Mouse (Mus musculus): Measurements from ENCODE around the gene Arhgap22. TPM values are rescaled to one million over a fixed set of nuclear protein-coding genes. Genes with fewer than 3 reads are reported as not detected.
A peak's percentile ranks its signal among the peaks of the same experiment; 100 is the strongest.

Arhgap22 gene
- total RNA-seq, 2 experiments from 2014 or later, result 7.5 to 12.0 TPM

DNA sequence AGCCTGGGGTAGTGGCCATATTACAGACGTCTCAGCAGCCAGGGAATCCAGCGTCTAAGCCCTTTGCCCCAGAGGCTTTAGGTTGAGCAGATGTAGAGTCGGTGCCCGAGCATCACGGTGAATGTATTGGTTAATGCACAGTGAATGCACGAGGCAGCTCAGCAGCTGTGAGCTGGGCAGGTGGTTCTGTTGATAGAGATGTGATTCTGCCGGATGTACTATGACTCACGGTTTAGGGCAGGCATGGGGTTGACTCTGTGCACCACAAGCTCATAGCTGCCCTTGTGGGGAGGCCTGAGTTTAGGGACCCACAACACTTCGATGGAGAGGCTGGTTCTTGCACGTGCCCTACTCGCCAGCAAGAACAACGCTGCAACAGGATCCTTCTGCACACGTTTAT lies 51.0 kb downstream of the Arhgap22 start:
- no peak for DNase-seq (ENCODE audit: low spot score in 2 of 2)

DNA sequence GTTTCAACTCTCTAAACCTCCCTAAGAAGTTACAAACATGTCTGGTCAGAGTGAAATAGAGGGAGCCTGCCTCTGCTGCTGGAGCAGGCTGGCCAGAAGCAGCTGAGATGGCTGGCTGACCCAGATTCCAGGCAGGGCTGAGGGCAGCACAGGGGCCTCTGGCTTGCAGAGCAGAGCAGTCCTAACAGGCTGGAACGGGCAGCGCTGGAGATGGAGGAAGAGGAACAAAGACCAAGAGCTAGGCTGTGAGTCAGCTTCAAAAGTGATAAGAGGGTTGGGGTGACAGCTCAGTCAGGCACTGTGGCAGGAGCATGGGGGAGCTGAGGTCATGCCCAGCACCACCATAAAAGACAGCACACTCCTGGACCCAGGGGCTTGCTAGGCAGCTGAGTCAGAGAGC lies 62.4 kb downstream of the Arhgap22 start:
- no peak for DNase-seq (ENCODE audit: low spot score in 2 of 2)

DNA sequence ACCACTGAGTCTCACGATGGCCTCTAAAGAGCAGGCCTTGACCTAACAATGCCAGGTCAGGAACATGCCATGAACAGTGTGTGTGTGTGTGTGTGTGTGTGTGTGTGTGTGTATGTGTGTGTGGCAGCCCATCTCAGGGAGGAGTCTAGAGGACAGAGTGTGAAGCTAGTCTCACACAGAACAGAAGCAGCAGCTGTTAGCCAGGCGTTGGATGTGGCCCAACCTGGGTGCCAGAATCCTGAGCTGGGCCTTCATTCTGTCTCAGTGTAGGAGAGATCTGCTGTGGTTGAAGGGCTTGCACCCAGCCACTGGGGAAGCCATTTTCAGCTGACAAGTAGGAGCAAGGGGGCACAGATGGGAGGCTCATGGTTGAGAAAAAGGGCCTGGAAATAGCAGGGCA lies 64.5 kb downstream of the Arhgap22 start:
- no peak for DNase-seq (ENCODE audit: low spot score in 2 of 2)

DNA sequence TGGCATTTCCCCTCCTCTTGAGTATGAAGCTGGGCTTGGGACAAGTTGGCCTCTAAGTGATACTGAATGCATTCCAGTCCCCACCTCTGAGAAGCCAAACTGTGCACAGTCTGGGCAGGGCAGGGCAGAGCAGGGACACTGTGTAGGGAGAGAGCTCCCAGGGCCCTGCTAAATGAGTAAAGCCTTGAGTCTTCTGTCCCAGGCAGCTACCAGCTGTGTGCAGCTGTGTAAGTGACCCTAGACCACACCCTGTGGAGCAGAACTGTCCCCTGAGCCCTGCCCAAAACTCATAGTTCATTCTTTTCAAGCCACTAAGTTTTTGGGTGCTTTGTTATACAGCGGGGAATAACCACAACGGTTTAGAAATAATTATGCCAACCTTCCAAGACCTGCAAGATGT lies 67.1 kb downstream of the Arhgap22 start:
- DNase-seq (ENCODE audit: low spot score in 2 of 2), result no peak

DNA sequence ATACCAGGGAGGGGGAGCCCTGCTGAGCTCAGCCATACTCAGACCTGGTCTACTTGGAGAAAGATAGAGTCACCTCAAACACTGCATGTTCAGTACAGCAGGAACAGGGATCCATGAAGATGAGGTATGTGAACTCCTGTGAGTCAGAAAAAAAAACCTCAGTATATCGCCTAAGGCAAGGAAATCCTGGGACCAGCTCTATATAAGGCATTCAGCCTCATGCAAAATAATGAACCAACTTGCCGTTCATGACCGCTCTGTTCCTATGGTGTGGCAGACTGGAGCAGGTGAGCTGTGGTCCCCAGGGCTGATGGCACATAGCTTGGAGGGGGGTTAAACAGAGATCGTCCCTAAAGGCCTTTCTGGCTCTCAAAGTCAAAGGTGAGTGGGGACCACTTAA lies 68.6 kb downstream of the Arhgap22 start:
- no peak for DNase-seq (ENCODE audit: low spot score in 2 of 2)

DNA sequence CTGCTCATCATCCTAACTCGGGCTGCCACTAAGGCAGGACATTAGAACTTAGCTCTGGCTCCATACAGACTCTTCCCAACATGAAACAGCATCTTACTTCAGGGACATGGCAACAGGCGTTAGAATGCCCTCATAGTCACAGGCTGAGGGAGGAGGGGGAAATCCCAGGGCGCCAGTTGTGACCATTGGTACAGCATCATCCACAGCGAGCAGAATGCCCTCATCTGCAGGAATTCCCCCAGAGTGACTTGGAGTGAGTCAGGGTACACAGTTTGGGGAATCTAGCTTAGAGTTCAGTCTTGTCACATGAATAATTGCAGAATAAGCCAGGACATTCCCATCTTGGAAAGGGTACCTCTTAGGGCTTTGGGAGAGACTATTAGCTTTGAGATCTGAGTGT lies 74.1 kb downstream of the Arhgap22 start:
- DNase-seq (ENCODE audit: low spot score in 2 of 2), result no peak

DNA sequence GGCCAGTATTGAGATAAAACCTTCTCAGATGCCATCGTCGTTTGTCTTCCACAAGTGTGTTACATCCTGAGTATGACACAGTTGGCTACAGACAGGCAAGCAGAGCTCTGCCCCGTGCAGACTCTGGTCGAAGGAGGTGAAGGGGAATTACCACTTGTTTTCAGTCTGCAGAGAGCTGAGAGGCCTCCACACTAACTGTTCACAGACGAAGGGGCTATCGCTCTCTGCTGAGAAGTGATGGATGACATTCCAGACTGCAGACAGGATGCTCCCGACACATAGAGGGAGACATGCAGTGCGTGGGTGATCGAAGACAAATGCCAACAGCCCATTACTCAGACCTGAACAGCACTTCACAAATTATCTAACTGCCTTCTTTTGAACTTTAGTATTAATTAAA lies 76.2 kb downstream of the Arhgap22 start:
- no peak for DNase-seq (ENCODE audit: low spot score in 2 of 2)

DNA sequence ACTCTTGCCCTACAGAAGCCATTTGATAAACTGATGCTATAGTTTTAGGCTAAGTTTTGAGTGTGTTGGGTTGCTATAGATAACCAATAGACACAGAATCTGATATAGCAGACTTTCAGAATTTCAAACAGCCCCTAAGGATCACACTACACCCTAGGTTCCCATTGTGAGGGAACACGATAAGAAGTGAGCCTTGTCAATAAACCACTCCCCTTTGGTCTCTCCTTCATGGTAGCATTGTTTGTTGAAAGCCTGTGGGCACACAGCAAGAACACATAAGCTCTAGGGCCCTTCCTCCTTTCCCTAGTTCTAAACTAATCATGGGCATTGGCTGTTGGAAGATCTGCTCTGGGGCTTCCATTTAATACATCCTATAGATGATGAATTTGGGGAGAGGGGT lies 80.7 kb downstream of the Arhgap22 start:
- no peak for DNase-seq (ENCODE audit: low spot score in 2 of 2)

DNA sequence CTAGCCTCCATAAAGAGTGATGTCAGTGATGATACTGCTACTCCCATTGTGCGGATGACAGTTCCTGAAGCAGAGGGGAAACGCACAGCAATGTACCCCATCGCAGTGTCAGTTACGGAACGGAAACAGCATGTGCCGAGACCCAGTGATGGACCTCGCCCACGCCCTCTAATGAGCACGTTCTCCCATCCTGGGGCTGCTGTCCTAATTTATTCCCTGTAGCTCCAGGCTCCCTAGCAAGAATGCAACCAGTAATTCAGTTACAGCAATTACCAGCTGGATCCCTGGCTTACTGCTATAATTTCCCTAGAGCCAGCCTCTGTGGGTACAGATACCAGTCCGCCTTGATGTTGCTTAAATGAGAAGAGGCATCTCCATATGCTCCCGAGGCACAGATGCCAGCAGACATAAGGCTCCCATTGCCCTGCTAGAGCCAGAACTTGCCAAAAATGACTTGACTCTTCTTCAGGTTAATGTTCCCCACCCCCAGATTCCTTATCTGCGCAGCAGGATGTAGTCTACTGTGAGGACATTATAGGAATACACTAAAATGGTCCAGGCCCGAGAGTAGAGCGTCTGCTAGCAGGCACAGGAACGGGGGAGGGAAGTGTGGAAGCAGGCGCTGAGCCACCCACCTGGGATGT lies 83.0 kb downstream of the Arhgap22 start:
- DNase-seq (ENCODE audit: low spot score in 2 of 2), result peak; percentile 61 to 74

DNA sequence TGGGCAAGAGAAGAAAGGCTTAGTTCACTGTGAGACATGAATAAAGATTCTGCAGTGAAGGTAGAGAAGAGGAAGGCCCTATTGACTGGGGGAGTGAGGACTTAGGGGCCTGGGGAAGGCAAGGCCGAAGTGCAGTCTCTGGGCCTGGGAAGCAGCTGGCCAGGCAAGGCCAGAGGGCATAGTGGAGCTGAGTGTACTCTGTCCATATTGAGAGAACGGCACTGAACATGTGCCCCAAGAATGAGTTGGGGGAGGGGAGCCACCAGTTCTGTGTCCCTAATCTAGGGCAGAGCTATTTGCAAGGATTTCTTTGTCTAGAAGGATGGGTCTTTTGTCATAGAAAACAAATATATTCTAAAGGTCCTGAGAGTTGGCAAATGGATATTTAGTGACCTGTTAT lies 86.8 kb downstream of the Arhgap22 start:
- DNase-seq (ENCODE audit: low spot score in 2 of 2), result no peak

DNA sequence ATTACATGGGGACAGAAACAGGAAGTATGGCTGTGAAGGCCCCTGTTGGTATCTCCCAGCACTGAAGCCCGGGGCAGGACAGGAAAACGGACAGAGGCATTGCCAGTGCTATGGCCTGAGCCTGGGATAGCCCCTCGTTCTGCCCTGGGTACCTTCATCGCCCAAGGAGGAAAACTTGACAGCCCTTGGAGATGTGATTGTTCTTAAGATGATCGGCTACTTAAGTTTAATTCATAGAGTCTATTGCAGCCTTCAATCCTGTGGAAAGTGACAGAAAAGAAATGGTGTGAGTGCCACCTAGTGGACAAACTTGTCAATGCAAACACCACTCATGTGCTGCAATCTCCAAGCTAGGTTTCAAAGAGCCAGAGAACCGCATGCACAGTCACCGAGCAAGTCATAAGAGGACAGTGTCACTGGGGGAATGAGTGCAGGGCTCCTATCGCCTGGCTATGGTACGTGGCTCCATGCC lies 89.6 kb downstream of the Arhgap22 start:
- peak; percentile 88 to 93 for DNase-seq (ENCODE audit: low spot score in 2 of 2)

DNA sequence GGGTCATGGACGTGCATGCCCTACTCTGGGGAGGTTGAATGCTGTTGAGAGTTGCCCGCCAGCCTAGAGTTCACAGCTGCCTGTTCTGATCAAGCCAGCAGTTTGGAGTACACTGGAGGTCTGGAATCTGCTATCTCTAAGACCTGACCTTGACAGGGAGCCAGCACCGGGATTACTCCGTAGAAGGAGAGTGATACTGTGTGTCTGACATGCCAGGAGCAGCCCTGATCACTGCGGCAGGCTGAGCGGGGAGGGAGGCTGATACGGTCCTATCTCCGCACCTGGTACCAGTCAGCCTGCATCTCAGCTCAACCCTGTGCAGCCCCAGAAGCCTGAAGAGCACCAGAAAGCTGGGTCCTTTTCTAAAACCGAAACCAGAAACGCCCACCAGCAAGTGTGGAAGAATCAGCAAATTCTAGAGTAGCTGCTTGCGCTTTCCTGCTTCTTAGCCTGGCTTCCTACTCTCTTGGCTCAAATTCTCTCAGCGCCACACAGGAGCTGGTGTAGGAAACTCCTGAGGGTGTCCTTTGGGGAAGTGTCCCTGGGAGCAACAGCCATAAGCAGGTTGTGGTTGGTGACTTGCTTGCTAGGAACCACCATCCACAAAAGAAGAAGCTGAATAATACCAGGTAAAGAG lies 91.9 kb downstream of the Arhgap22 start:
- DNase-seq (ENCODE audit: low spot score in 2 of 2), result peak in 1 of 2 experiments; percentile 31

DNA sequence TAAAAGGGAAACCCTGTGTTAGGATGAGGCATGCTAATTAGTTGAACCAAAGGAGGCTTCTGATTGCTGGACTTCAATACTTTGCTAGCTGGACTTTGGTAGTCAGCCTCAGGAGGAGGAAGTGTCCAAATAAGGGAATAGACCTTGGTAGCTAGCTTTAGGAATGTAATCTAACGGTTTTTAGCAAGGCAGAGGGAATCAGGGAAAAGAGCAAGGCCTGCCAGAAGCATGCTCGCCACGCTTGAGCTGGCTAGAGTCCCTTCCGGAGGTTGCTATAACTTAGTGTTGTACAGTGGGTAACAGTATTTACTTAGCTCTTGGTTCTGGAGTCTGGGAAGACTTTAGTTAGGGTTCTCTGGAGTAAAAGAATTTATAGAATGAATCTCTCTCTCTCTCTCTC lies 96.9 kb downstream of the Arhgap22 start:
- DNase-seq (ENCODE audit: low spot score in 2 of 2), result no peak

DNA sequence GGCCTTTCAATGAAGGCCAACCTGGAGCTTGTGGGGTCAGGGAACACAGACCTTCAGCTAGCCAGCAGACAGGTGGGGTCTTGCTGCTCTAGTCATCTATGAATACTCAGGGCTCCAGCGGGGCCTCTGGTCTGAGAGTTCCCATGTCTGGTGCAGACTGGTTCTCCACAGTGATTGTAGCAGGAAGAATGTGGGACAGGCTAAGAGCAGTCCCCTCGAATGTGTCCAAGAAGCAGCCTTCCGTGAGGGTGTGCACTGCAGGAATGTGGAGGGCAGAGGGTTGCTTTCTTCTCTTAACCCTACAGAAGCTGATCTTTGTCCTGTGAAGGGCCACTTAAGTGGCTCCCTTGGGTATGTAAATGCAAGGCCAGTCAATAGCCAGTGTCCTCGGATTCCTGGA lies 98.5 kb downstream of the Arhgap22 start:
- no peak for DNase-seq (ENCODE audit: low spot score in 2 of 2)

DNA sequence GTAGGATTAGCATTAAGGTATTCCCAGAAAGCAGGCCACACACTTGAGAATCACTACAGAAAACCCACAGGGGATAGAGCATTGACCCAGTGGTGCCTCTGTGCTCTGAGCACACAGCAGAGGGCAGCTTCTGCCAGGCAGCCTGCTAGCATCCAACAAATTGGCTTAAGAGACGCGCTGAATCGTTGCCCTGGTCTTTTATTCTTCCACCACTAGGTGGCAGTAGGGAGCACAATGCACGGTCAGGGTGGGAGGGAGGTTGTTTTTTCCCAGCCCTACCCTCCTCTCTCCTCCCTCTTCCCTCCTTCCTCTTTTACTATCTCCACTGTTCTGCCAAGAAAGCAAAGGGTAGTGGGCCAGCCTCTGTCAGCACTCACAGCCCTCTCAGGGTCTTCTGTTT lies 99.8 kb downstream of the Arhgap22 start:
- DNase-seq (ENCODE audit: low spot score in 2 of 2), result peak; percentile 64 to 67

DNA sequence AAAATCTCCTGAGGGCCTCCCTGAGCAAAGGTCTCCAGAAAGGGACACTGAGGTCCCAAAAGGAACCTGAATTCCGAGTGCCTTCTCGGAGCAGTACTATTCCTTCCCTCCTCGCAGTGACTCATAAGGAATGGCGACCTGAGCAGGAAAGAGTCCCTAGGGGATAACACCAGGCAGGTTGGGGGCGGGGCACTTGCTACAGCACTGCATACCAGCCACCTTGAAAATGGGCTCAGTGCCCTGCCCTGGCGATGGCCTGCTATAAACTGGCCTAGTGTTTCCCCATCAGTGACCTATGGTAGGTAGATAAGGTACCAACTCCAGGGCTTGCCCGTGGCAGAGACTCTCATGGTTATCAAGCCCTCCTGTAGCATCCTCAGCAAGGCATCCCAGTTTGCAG lies 100.3 kb downstream of the Arhgap22 start:
- no peak for DNase-seq (ENCODE audit: low spot score in 2 of 2)

DNA sequence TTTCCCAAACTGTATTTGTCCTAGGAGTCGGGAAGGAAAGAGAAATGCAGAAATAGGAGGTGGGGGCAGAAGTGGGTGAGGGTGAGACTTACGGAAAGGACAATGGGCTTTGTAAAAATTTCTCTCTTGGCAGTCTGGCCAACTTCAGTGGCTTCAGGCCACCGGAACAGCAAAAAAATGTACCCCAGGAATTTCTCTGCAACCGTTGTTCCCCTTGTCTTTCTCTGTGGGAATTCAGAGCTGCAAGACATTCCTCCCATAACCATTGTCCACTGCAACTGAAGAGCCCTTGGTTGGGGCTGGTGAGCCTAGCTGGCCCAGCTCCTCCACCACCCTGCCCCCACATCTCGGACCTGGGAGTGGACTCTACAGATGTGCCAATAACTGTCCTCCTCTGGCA lies 101.3 kb downstream of the Arhgap22 start:
- DNase-seq (ENCODE audit: low spot score in 2 of 2), result no peak

DNA sequence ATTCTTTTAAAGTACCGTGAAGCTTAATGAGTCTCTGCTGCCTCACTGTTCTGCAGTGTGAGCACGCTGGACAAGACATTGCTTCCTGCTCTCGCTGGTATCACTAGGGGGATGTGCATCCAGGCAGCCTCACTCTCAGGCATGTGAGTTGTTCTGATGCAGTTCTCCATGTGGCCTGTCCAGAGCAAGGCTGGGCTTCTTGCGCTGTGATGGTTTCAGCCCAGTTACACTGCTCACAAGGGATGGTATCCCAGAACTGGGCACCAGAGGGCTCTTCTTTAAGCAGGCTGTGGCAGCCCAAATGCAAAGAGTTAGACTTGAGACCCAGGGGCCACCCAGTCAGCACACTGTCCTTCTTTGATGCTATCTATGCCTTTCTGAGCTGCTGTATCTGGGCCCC lies 101.9 kb downstream of the Arhgap22 start:
- no peak for DNase-seq (ENCODE audit: low spot score in 2 of 2)

DNA sequence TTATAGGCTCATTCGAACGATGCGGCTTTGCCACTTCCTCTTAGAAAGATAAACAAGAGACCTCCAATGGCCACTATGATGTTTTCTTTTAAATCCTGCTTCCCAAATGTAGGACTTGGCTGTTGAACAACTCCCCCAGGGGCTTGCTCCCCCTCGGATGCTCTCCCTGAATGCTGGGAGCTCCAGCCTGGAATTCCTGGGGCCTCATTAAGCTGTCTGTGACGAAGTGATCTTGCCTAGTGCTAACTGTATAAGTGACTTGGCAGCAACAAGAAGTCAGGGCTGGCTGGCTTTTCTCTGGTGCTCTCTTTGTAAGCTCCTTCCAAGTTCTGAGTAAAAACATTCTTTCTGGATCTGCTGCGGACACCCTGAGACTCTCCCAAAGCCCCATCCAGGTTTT lies 104.1 kb downstream of the Arhgap22 start:
- DNase-seq (ENCODE audit: low spot score in 2 of 2), result no peak

DNA sequence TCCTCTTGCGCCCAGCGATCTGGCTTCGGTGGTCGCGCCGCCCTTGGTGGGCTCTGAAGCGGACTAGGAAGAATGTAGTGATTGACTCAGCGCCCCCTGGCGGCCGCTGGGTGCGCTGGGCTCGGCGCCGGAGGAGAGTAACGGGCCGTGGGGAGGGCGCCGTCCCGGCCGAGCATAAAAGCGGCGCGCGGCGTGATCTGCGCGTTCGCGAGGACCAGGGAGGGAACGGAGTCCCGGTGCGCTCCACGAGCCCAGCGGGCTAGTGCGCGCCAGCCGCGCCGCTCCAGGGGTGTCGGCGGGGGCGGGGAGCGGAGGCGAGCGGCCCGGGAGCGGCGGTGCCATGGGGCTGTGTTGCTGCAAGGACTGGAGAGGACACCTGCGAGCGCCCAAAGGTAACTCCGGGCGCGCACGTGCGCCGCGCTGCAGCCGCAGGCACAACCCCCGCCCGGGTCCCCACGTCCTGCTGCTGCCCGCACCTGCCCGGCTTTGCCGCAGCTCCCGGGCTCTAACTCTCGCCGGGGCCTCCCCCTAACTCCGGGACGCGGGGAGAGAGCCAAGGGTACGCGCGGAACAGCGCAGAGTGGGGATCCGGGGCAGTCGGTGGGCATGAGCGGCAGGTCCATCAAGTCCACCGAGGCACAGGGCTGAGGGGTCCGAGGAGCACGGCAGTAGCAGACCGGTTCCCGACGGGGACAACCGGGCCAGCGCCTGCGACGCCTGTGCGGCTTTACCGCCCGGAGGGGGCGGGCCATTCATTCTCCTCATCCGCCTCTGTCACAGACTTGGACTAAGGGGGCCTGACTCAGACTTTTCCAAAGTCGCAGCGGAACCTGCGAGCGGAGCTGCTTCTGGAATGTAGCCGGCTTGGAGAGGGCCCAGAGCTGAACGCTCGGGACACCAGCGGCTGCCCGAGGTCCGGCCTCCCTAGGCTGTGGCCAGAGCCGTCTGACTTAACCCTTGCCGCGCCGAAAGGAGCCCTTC lies 106.0 kb downstream of the Arhgap22 start:
- peak; percentile 53 to 59 for DNase-seq (ENCODE audit: low spot score in 2 of 2)

DNA sequence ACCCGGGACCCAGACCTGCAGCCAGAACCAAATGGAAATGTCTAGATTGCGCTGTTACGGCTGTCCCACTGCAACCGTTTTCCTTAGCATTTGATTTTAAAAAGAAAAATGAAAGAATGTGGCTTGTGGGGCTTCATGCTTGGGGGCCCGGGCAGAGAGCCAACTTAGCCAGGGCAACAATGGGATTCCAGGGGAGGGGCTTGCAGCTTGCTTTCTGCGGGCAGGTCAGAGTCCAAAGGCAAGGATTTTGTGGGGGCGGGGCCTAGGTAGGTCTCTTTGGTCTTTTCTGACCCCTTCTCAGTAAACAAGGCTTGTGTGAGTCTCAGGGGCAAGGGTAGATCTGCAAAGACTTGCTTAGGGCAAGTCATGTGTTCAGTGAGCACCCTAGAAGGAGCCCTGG lies 107.0 kb downstream of the Arhgap22 start:
- DNase-seq (ENCODE audit: low spot score in 2 of 2), result no peak

DNA sequence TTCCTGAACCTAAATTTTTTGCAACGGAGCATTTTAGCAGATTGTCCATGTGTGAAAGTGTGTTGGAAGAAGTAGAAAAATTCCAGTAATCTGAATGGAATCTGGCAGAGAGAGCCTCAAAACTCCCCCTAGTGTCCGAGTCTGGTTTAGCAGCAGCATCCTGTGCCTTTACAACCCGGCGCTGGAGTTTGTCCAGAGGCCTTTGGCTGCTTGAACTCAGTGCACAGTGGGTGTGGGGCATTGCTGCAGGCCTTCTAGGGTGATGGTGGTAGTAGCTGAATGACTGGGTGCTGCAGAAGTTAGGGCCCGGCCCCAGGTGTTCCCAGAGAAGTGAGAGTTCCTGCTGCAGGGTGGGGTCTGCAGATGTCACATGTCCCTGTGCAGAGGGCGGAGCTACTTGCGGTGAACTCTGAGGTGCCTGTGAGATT lies 108.8 kb downstream of the Arhgap22 start:
- peak; percentile 77 to 83 for DNase-seq (ENCODE audit: low spot score in 2 of 2)

Data from left cerebral cortex, adult 18-20 months (tissue).